Mouse (Mus musculus): ENCODE measurements around the gene Bpifb3. TPM values are rescaled to one million over a fixed set of nuclear protein-coding genes. Genes with fewer than 3 reads are reported as not detected.

Gene Bpifb3
- polyA plus RNA-seq, 1 experiment from 2014 or later: not detected

- H3K4me2 ChIP-seq: no peak overlapping the region
- ATAC-seq (ENCODE audit: extremely low read depth, insufficient number of reproducible peaks, low FRiP score, low TSS enrichment): no peak
- no peaks in the 10 kb centered on the region for H3K9me3 ChIP-seq
- H3K36me3 ChIP-seq: no peaks in the 10 kb centered on the region
- no peaks in the 10 kb centered on the region for H3K4me1 ChIP-seq
- 83% methylated on average over 6 of the region's 6 CpGs for WGBS
- no peaks in the 10 kb centered on the region for H3K27me3 ChIP-seq (replicated peaks)
- no peak overlapping the region for H3K4me3 ChIP-seq
- no peak overlapping the region for H3K9ac ChIP-seq
- no peak overlapping the region for H3K27ac ChIP-seq (replicated peaks)
These were observed 17.3 kb downstream of the Bpifb3 start for GRCm38 (mm10) chr2:153935348-153935747.

- no peaks in the 10 kb centered on the region for H3K9me3 ChIP-seq
- H3K9ac ChIP-seq: no peak within 1 kb of the TSS
- ATAC-seq (ENCODE audit: extremely low read depth, insufficient number of reproducible peaks, low FRiP score, low TSS enrichment): no peak
- H3K27ac ChIP-seq (replicated peaks): no peak within 1 kb of the TSS
- H3K4me1 ChIP-seq: no peaks in the 10 kb centered on the region
- no peaks in the 10 kb centered on the region for H3K36me3 ChIP-seq
- H3K27me3 ChIP-seq (replicated peaks): no peaks in the 10 kb centered on the region
- H3K4me3 ChIP-seq: no peak within 1 kb of the TSS
- H3K4me2 ChIP-seq: no peak within 1 kb of the TSS
- 72% methylated on average over 5 of the region's 5 CpGs for WGBS
These were observed 19.8 kb downstream of the Bpifb3 start, which contains the start of gene Bpifb4 for GRCm38 (mm10) chr2:153937843-153938242. TSS of gene Bpifb4 (plus strand) at chr2:153938212.

- 32% methylated on average over 3 of the region's 3 CpGs for WGBS
- no peak for ATAC-seq (ENCODE audit: extremely low read depth, insufficient number of reproducible peaks, low FRiP score, low TSS enrichment)
- H3K27ac ChIP-seq (replicated peaks): no peak overlapping the region
- H3K4me3 ChIP-seq: no peak overlapping the region
- no peak overlapping the region for H3K9ac ChIP-seq
- no peaks in the 10 kb centered on the region for H3K4me1 ChIP-seq
- H3K36me3 ChIP-seq: no peaks in the 10 kb centered on the region
- H3K27me3 ChIP-seq (replicated peaks): peaks cover 16% of the 10 kb centered on the region
- H3K9me3 ChIP-seq: no peaks in the 10 kb centered on the region
- H3K4me2 ChIP-seq: no peak overlapping the region
These were observed 25.5 kb downstream of the Bpifb3 start for GRCm38 (mm10) chr2:153943537-153943936.

- no peaks in the 10 kb centered on the region for H3K4me1 ChIP-seq
- no peaks in the 10 kb centered on the region for H3K9me3 ChIP-seq
- no peak overlapping the region for H3K27ac ChIP-seq (replicated peaks)
- no peak for ATAC-seq (ENCODE audit: extremely low read depth, insufficient number of reproducible peaks, low FRiP score, low TSS enrichment)
- 84% methylated on average over 8 of the region's 8 CpGs for WGBS
- H3K27me3 ChIP-seq (replicated peaks): peaks cover 16% of the 10 kb centered on the region
- no peak overlapping the region for H3K4me2 ChIP-seq
- H3K4me3 ChIP-seq: no peak overlapping the region
- H3K9ac ChIP-seq: no peak overlapping the region
- H3K36me3 ChIP-seq: no peaks in the 10 kb centered on the region
These were observed 26.5 kb downstream of the Bpifb3 start for GRCm38 (mm10) chr2:153944567-153944966.

- no peaks in the 10 kb centered on the region for H3K4me1 ChIP-seq
- WGBS: 22% methylated on average over 6 of the region's 6 CpGs
- H3K27ac ChIP-seq (replicated peaks): no peak overlapping the region
- no peak overlapping the region for H3K9ac ChIP-seq
- H3K36me3 ChIP-seq: no peaks in the 10 kb centered on the region
- no peak for ATAC-seq (ENCODE audit: extremely low read depth, insufficient number of reproducible peaks, low FRiP score, low TSS enrichment)
- H3K27me3 ChIP-seq (replicated peaks): peaks cover 8% of the 10 kb centered on the region; the same call in 1 of the 2 replicates
- H3K9me3 ChIP-seq: no peaks in the 10 kb centered on the region
- H3K4me3 ChIP-seq: no peak overlapping the region
- no peak overlapping the region for H3K4me2 ChIP-seq
These were observed 34.9 kb downstream of the Bpifb3 start for GRCm38 (mm10) chr2:153952897-153953296.

- no peak overlapping the region for H3K4me3 ChIP-seq
- WGBS: 5% methylated on average over 6 of the region's 6 CpGs
- H3K27me3 ChIP-seq (replicated peaks): peaks cover 3% of the 10 kb centered on the region; the same call in 1 of the 2 replicates
- no peak overlapping the region for H3K27ac ChIP-seq (replicated peaks)
- no peaks in the 10 kb centered on the region for H3K4me1 ChIP-seq
- H3K9ac ChIP-seq: no peak overlapping the region
- H3K36me3 ChIP-seq: no peaks in the 10 kb centered on the region
- no peaks in the 10 kb centered on the region for H3K9me3 ChIP-seq
- H3K4me2 ChIP-seq: peak overlapping the region; percentile 16
- no peak for ATAC-seq (ENCODE audit: extremely low read depth, insufficient number of reproducible peaks, low FRiP score, low TSS enrichment)
These were observed 35.8 kb downstream of the Bpifb3 start for GRCm38 (mm10) chr2:153953836-153954235.

GRCm38 (mm10) chr2:153962821-153963331, 44.8 kb downstream of the Bpifb3 start:
- 61% methylated on average over 4 of the region's 4 CpGs for WGBS
- no peak overlapping the region for H3K27ac ChIP-seq (replicated peaks)
- no peaks in the 10 kb centered on the region for H3K4me1 ChIP-seq
- H3K4me2 ChIP-seq: no peak overlapping the region
- H3K27me3 ChIP-seq (replicated peaks): peaks cover 7% of the 10 kb centered on the region; the same call in 1 of the 2 replicates
- no peak overlapping the region for H3K9ac ChIP-seq
- no peak overlapping the region for H3K4me3 ChIP-seq
- ATAC-seq (ENCODE audit: extremely low read depth, insufficient number of reproducible peaks, low FRiP score, low TSS enrichment): no peak
- no peaks in the 10 kb centered on the region for H3K9me3 ChIP-seq
- H3K36me3 ChIP-seq: no peaks in the 10 kb centered on the region

- Histone ChIP-seq H3K9ac (no peak overlapping the region), H3K36me3 (no peaks in the 10 kb centered on the region), H3K9me3 (no peaks in the 10 kb centered on the region), H3K4me1 (no peaks in the 10 kb centered on the region), H3K27ac (replicated peaks) (no peak overlapping the region), H3K4me3 (no peak overlapping the region), H3K27me3 (replicated peaks) (peaks cover 7% of the 10 kb centered on the region; the same call in 1 of the 2 replicates), H3K4me2 (no peak overlapping the region)
- 82% methylated on average over 1 of the region's 1 CpGs for WGBS
- ATAC-seq (ENCODE audit: extremely low read depth, insufficient number of reproducible peaks, low FRiP score, low TSS enrichment): no peak
These were observed 45.3 kb downstream of the Bpifb3 start for GRCm38 (mm10) chr2:153963334-153963733.

GRCm38 (mm10) chr2:153970221-153970620, 52.2 kb downstream of the Bpifb3 start:
- no peak overlapping the region for H3K4me2 ChIP-seq
- no peak overlapping the region for H3K9ac ChIP-seq
- no peaks in the 10 kb centered on the region for H3K4me1 ChIP-seq
- no peak for ATAC-seq (ENCODE audit: extremely low read depth, insufficient number of reproducible peaks, low FRiP score, low TSS enrichment)
- no peak overlapping the region for H3K4me3 ChIP-seq
- 77% methylated on average over 5 of the region's 5 CpGs for WGBS
- no peaks in the 10 kb centered on the region for H3K36me3 ChIP-seq
- H3K9me3 ChIP-seq: no peaks in the 10 kb centered on the region
- no peaks in the 10 kb centered on the region; the same call in 1 of the 2 replicates for H3K27me3 ChIP-seq (replicated peaks)
- H3K27ac ChIP-seq (replicated peaks): no peak overlapping the region

GRCm38 (mm10) chr2:153974582-153974981, 56.6 kb downstream of the Bpifb3 start, which contains the start of gene Bpifa6:
TSS of gene Bpifa6 (plus strand) at chr2:153974945.
- WGBS: 54% methylated on average over 5 of the region's 5 CpGs
- Histone ChIP-seq H3K27ac (replicated peaks) (no peak within 1 kb of the TSS), H3K4me1 (no peaks in the 10 kb centered on the region), H3K9ac (no peak within 1 kb of the TSS), H3K27me3 (replicated peaks) (no peaks in the 10 kb centered on the region; the same call in 1 of the 2 replicates), H3K9me3 (no peaks in the 10 kb centered on the region), H3K4me3 (no peak within 1 kb of the TSS), H3K36me3 (no peaks in the 10 kb centered on the region), H3K4me2 (no peak within 1 kb of the TSS)
- ATAC-seq (ENCODE audit: extremely low read depth, insufficient number of reproducible peaks, low FRiP score, low TSS enrichment): no peak

Data from heart, embryonic 13.5 days (tissue).